Mouse (Mus musculus) C2C12 (cell line): ENCODE measurements at regions not wholly inside any gene's neighbourhood (a gene's known extent, or its start where the extent isn't known, plus 50 kb on each side); places are given as distances from the start of the nearest gene placed in this dataset.

Experiments used
- CTCF ChIP-seq: IDR thresholded peaks from one replicate; pipeline ENCODE4 v1.5.1; 2011; ENCODE audit not compliant: control insufficient read depth, insufficient read depth, insufficient read length
- FOSL1 ChIP-seq: IDR thresholded peaks from one replicate; pipeline ENCODE4 v1.8.0; 2011; ENCODE audit warnings: mild to moderate bottlenecking, low read length; ENCODE audit not compliant: poor library complexity, insufficient read depth, severe bottlenecking
- MAX ChIP-seq: IDR thresholded peaks from one replicate; pipeline ENCODE4 v1.6.1; 2011; ENCODE audit warnings: mild to moderate bottlenecking, control low read depth
- USF1 ChIP-seq: IDR thresholded peaks from one replicate; pipeline ENCODE4 v1.6.1; 2011; ENCODE audit warnings: low read depth, mild to moderate bottlenecking, control low read depth, moderate library complexity

GRCm38 (mm10) chr13:59945631-59946030 is 122.7 kb upstream of the Tut7 start:
- TF ChIP-seq CTCF: no peak
- no peak for TF ChIP-seq FOSL1
- no peak for TF ChIP-seq MAX
- TF ChIP-seq USF1: no peak
